Mouse (Mus musculus): ENCODE results near the gene Plek.

DNA sequence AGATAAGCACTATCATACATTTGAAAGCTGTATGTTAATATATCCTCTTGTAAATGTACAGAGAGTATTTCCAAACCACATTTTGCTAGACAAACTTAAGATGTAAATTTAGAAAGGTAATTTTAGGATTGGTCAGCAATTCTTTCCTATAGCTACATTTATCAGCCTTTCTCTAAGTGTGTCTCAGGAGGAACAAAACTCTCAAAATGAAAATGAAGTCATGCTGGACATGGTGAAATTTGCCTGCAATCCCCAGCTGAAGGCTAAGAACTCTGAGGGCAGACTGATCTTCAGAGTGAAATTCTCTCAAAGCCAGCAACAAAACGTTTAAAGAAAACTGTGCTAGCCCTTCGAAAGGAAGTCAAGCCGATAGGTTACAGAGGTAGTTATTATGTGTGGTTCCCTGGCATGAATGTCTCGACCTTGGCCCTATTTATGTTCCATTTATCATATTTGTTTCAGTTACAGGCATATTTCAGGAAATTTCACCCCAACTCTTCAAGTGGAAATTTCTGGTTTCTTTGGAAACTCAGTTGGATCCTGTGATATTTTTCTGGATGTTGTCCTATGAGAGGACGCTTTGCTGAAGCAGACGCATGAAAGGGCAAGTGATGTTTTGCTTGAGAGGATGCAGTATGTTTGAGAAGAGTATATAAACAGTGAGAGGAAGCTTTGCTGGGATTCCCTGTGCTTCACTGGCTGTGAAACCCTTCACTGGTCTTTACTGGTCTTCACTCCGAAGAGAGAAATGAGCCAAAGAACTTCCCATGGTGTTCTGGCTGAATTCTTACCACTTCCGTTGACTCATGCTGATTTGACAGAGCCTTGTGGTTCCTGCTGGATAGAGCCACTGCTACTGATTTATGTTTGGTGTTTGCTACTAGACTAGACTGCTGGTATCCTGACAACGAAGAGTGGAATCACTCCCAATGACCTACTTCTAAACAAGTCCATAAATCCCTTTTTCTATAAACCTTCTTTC lies 51.5 kb downstream of the Plek start:
- TF ChIP-seq CTCF (IDR thresholded peaks at IDR 0.05; ENCODE audit: low read depth, low read length) (no peak), POLR2A (IDR thresholded peaks at IDR 0.05; ENCODE audit: borderline replicate concordance, low read depth, low read length) (no peak)
